Mouse (Mus musculus) monocyte, adult 5-6 weeks (primary cell): ENCODE results near the gene Ccdc154. TPM values are rescaled to one million over a fixed set of nuclear protein-coding genes. Genes with fewer than 3 reads are reported as not detected.
"Not testable (repeated sequence)": the region's sequence is repeated elsewhere in the genome, so short reads cannot be mapped to it uniquely, and the experiment has no call there.

Source experiments
- ATAC-seq: fragments of 153-309, 156-312 bp; replicated peaks from 2 replicates; pipeline ENCODE4 v1.8.0; 2017; ENCODE audit warnings: mild to moderate bottlenecking; ENCODE audit not compliant: low TSS enrichment, insufficient number of reproducible peaks, severe bottlenecking, poor library complexity, low FRiP score
- total RNA-seq: library from RNA; stranded (forward); fragments of 200-1000, 200-491, 200-594 nt; gene quantifications from 3 replicates; pipeline ENCODE4 v1.2.3, GENCODE M21; 2017

The Ccdc154 gene
- not detected in 3 replicates for total RNA-seq

DNA sequence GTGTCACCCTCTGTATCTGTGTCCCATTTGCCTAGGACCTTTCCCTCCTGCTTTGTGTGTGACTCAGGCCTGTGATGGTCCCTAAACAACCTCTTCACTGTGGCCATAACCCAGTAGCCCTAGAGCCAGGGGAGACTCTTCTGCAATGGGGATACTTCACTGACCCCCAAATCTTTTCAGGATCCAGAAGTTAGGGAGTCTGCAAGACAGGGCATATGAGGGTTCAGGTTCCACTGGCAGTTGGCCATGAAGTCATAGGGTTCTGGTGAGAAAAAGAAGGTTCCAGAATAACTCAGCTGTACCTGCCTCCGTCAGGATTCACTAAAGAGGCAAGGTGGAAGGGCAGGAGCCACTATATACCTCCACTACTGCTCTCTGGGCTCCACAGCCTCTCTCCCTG lies at the start of gene Ccdc154:
TSS of gene Ccdc154 (plus strand) at position 301 of the 400 bp plus-strand sequence.
- ATAC-seq: no peak

DNA sequence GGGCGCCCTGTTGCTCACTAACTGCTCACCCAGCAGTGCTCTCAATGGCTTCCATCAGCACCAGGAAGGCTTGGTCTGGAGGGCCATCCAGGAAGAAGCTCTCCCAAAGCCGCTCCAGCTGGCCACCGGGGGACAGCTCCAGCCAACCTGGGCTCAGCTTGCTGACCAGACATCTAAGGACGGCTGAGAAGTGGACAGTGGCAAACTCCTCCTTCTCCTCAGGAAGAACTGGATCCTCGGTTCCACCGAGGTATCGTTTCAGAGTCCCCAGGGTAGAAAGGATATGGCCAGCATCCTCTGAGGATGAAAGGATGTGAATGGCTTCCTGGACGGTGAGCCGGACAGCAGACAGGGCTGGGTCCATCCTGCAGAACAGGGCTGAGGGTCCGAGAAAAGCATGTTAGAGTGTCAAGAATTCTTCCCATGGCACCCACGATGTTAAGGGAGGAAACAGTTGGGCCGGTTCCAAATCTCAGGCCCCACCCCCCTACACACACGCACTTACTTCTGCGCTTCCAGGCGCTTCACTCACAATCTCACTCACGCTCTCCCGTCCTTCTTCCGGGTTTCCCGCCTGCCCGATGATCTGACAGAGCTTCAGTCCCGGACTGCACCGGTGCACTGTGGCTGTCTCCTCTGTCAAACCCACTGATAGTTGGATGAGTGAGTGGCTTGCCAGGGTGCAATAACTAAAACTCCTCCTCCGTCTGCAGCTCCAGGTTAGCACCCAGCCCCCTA lies 47.2 kb upstream of the Ccdc154 start:
- ATAC-seq: peak; percentile 4; the same call in 1 of the 2 replicates

DNA sequence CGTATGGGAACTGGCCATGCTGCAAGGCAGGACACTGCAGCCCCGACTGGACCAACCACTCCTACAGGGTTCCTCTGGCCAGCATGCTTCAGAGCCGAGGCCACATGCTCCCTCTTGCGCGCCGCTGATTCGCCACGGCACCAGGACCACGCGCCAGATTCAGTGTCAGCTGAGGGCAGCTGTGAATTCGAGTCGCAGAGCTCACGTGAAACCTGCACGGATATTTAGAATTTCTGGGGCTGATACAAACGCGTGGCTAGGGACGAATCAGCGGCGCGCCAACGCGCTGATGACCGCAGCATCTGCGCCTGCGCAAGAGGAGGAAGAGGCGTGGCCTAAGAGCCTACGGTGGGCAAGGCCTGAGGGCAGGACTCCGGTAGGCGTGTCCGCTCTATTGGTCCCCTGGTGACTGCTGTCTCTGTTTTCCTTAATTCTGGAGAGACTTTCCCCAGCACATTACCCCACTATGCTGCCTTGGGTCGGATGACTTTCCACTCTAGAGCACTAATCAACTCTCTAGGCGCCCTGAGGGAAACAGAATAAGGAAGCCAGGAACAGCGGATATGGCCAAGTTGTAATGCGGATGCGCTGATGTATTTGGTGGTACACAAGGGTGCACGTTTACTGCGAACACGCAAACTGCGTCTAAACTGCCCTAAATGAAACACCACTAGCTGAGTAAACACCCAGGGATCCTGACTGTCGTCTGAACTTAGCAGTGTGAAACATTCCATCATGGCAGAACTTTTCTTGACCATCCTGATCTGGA lies 46.4 kb upstream of the Ccdc154 start, which contains the start of gene Telo2:
TSS of gene Telo2 (minus strand) at position 304 of the 769 bp plus-strand sequence.
- ATAC-seq: peak; percentile 91

GRCm38 (mm10) chr17:25117263-25117662 lies 45.0 kb upstream of the Ccdc154 start:
- no peak for ATAC-seq

DNA sequence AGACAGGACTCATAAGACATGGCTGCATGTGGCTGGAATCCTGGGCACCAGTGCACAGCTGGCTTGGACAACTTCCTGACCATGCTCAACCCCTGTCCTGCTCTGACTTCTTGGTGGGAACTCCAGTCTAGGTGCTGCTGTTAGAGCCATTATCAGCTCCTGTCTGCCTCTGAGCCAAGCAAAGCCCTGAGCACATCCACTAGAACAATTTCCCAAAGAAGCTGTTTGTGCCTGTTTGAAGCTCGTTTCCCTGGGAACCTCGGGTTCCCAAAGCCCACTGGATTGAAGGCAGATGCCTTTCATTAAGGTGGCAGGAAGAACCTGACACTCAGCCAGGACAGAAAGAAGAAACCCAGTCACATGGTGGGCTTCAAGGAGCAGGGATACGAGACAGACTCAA lies 41.9 kb upstream of the Ccdc154 start, which contains the start of gene Ptx4:
TSS of gene Ptx4 (plus strand) at position 355 of the 400 bp plus-strand sequence.
- no peak for ATAC-seq

DNA sequence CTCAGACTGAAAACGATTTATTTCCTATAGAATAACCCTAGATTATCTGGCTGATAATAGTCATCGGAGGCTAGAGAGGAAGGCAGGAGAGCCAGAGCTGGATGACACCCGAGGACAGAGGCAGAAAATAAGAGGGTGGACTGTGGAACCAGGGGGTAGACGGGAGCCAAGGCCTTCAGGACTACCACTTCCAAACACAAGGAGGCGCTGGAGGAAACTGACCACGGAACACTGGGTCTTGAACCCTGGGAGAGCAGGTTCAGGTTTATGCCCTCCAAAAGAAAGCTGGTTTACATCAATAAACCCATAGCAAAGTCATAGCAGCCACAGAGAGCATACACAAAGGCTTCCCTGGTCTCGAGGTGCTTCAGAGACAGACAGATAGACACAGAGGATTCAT lies 38.3 kb upstream of the Ccdc154 start:
- ATAC-seq: 0 out of 2 replicates have a peak, but pooled peaks have one; percentile 50

- not testable (repeated sequence) for ATAC-seq
Measured at GRCm38 (mm10) chr17:25125442-25126060, 36.7 kb upstream of the Ccdc154 start.

- ATAC-seq: no peak
Measured at GRCm38 (mm10) chr17:25127079-25127478, 35.2 kb upstream of the Ccdc154 start.

DNA sequence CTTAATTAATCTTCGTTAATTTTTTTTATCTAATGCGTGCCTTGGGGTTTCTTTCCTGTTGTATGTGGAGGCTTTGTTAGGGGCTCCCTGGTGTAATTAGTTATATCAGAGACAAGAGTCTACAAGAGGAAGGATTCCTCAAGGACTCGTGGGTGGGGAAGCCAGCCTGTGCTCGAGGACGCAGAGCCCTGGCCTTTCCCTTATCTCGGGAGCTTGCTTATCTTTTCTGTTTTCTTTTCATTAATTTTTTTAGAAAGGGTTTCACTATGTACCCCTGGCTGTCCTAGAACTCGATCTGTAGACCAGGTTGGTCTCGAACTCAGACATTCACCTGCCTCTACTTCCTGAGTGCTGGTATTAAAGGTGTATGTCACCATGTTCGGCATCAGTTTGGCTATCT lies 34.6 kb upstream of the Ccdc154 start:
- ATAC-seq: no peak

GRCm38 (mm10) chr17:25130060-25130459 lies 32.2 kb upstream of the Ccdc154 start:
- ATAC-seq: no peak

DNA sequence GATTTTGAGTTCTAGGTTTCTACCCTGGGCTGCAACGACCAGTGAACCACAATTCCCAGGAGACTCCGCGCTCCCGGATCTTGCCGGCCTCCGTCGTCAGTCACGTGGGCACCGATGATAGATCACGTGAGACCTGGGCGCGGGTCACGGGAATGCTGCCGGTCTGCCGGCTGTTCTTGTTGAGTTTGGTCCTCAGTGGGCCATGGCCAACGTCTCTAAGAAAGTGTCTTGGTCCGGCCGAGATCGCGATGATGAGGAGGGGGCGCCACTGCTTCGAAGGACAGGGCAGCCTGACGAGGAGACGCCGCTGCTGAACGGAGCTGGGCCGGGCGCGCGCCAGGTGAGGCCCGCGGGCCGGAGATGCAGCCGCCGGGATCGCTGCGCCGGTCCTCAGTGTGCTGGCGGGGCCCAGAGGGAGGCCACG lies 29.0 kb upstream of the Ccdc154 start, which contains the start of gene Clcn7:
TSS of gene Clcn7 (plus strand) at position 117 of the 424 bp plus-strand sequence.
- ATAC-seq: peak; percentile 97

GRCm38 (mm10) chr17:25135622-25136021 lies 26.6 kb upstream of the Ccdc154 start:
- ATAC-seq: no peak

DNA sequence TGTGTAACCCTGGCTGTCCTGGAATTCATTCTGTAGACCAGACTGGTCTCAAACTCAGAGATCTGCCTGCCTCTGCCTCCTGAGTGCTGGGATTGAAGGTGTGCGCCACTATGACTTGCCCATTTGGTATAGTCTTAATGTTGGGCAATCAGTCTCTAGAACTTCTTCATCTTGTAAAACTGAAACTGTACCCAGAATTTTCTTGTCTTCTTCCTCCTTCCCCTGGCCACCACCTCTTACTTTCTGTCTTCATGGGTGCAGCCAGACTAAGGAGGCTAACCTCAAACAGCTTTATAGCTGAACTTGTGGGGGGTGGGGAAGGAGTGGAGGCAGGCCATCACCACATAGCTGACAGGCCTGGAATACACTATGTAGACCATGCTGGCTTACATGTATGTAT lies 23.5 kb upstream of the Ccdc154 start:
- ATAC-seq: peak; percentile 29

GRCm38 (mm10) chr17:25139960-25140359 lies 22.3 kb upstream of the Ccdc154 start:
- ATAC-seq: no peak

GRCm38 (mm10) chr17:25163387-25163786 lies 1.1 kb downstream of the Ccdc154 start:
- ATAC-seq: no peak

- no peak for ATAC-seq
Measured at GRCm38 (mm10) chr17:25164770-25165169, 2.5 kb downstream of the Ccdc154 start.

DNA sequence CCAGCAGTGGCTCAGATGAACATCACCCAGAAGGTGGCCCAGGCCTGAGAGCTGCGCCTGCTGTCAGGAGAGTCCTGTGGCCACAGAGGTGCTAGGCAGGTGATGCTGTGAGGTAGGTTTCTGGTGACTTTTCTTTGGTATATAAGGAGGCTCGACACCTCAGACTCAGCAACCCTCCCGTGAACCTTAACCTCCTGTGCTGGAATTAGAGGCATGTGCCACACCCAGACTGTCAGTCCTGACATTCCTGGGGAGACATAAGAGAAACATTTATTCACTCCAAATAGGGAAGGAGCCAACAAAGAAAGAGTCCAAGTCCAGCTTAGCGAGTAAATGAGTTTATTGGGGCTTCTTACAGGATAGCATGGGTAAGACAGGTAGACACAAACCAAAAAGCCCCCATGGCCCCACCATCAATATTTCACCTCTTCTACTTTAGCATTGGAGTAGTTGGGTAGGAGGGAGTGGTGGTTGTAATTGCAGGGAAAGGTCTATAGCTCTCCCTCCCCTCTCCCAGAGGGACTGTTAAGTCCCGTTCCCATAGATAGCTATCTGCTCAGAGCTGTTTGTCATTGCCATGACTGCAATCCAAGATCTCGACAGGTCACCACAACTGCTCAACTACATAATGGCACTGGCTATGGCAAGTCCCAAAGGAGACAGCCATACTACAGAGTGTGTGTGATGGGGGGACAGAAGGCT lies 3.9 kb downstream of the Ccdc154 start:
- no peak for ATAC-seq

GRCm38 (mm10) chr17:25169706-25170105 lies 7.4 kb downstream of the Ccdc154 start:
- no peak for ATAC-seq

GRCm38 (mm10) chr17:25172558-25172957 lies 10.3 kb downstream of the Ccdc154 start:
- ATAC-seq: no peak
